Mouse (Mus musculus): ENCODE results near the gene Bmf. TPM values are rescaled to one million over a fixed set of nuclear protein-coding genes. Genes with fewer than 3 reads are reported as not detected.
A peak's percentile ranks its signal among the peaks of the same experiment; 100 is the strongest.

Gene Bmf
- polyA plus RNA-seq, 1 experiment from 2014 or later = 4.9 TPM

DNA sequence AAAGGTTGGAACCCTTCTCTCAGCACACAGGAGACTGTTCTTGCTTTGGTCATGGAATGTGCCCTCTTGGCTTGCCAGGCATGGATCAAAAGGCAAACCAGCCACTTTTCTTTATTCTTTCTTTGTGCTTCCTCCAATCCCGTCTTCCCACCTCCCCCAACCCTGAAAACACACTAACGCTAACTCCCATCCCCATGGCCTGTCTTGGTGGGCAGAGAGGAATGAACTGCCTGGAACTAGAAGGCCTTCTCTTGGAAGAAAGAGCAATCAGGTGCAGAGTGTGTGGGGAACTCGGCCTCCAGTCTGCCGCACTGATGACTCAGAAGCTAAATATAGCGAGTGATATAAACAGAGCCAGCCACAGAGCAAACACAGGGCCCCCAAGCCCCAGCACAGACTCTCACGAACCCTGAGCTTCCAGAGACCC is 8.8 kb downstream of the Bmf start:
- Histone ChIP-seq H3K9me3 (ENCODE audit: control insufficient read depth, low read length) (no peaks in the 10 kb centered on the region), H3K4me1 (replicated peaks; ENCODE audit: control insufficient read depth, insufficient read depth, low read length) (peaks cover 13% of the 10 kb centered on the region; the same call in 1 of the 2 replicates), H3K27me3 (ENCODE audit: control insufficient read depth, insufficient read depth, low read length) (no peaks in the 10 kb centered on the region), H3K4me3 (ENCODE audit: low read depth, low read length) (no peak overlapping the region), H3K27ac (ENCODE audit: low read depth, low read length) (no peak overlapping the region), H3K4me2 (replicated peaks; ENCODE audit: low read depth, low read length) (no peak overlapping the region), H3K9ac (ENCODE audit: low read depth, low read length) (no peak overlapping the region), H3K36me3 (ENCODE audit: control insufficient read depth, insufficient read depth, low read length) (no peaks in the 10 kb centered on the region)
- DNase-seq (ENCODE audit: low spot score) (peak; percentile 17), ATAC-seq (ENCODE audit: low FRiP score) (no peak)
- WGBS = 55% methylated on average over 6 of the region's 6 CpGs

DNA sequence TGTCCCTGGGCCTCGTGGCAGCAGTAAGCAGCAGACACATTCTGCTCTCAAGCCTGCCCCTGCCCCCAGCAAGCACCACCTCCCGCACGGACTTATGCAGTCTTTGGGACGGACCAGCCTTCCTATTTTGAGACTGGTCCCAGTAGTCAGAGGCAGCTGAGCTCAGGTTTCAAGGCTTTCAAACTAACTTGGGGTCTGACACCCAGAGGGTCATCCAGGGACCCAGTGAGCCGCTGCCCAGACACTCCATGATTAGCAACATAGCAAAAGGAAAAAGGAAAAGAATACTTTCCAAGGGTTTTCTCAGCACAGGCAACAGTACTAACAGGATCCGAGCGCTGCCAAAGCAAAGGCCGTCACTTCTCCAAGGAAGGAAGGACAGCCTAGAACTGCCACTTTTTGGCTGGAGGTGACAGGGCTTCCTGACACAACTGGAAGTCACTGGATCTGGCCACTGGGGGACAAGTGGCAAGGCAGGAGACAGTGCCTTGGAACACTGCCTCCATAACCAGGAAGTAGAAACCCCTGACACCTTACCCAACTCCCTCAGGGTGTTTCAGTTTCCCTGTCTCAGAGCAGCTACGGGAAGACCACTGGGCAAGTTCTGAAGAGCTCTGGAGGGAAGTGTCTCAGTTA is 9.5 kb downstream of the Bmf start:
- WGBS = 47% methylated on average over 9 of the region's 9 CpGs
- Histone ChIP-seq H3K4me1 (replicated peaks; ENCODE audit: control insufficient read depth, insufficient read depth, low read length) (peaks cover 11% of the 10 kb centered on the region; the same call in 1 of the 2 replicates), H3K4me2 (replicated peaks; ENCODE audit: low read depth, low read length) (no peak overlapping the region), H3K4me3 (ENCODE audit: low read depth, low read length) (no peak overlapping the region), H3K36me3 (ENCODE audit: control insufficient read depth, insufficient read depth, low read length) (no peaks in the 10 kb centered on the region), H3K9ac (ENCODE audit: low read depth, low read length) (no peak overlapping the region), H3K27ac (ENCODE audit: low read depth, low read length) (no peak overlapping the region), H3K9me3 (ENCODE audit: control insufficient read depth, low read length) (no peaks in the 10 kb centered on the region), H3K27me3 (ENCODE audit: control insufficient read depth, insufficient read depth, low read length) (no peaks in the 10 kb centered on the region)
- DNase-seq (ENCODE audit: low spot score) (peak; percentile 17), ATAC-seq (ENCODE audit: low FRiP score) (no peak)

DNA sequence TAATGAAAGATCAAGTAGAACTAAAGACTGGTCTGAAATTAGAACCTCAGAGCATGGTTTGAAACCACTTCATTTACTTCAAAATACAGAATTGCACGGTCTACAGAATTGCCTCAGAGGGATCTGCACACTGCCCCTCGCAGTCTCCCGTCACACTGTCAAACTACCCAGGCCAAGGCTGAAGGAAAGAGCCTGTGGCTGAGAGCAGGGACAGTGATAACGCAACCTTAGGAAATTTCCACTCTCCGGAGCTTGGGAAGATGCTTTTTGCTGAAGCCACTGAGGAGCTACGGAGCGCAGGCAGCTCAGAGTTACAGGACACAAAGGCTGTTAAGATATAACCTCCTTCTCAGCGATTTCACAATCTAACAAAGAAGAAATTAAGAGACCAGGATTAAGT is 10.4 kb downstream of the Bmf start:
- no peaks in the 10 kb centered on the region for H3K36me3 ChIP-seq (ENCODE audit: control insufficient read depth, insufficient read depth, low read length)
- H3K4me1 ChIP-seq (replicated peaks; ENCODE audit: control insufficient read depth, insufficient read depth, low read length) = peaks cover 5% of the 10 kb centered on the region; the same call in 1 of the 2 replicates
- no peaks in the 10 kb centered on the region for H3K9me3 ChIP-seq (ENCODE audit: control insufficient read depth, low read length)
- no peak for DNase-seq (ENCODE audit: low spot score)
- WGBS = 89% methylated on average over 8 of the region's 8 CpGs
- H3K9ac ChIP-seq (ENCODE audit: low read depth, low read length) = no peak overlapping the region
- no peak for ATAC-seq (ENCODE audit: low FRiP score)
- no peaks in the 10 kb centered on the region for H3K27me3 ChIP-seq (ENCODE audit: control insufficient read depth, insufficient read depth, low read length)
- H3K27ac ChIP-seq (ENCODE audit: low read depth, low read length) = no peak overlapping the region
- H3K4me2 ChIP-seq (replicated peaks; ENCODE audit: low read depth, low read length) = no peak overlapping the region
- H3K4me3 ChIP-seq (ENCODE audit: low read depth, low read length) = no peak overlapping the region

DNA sequence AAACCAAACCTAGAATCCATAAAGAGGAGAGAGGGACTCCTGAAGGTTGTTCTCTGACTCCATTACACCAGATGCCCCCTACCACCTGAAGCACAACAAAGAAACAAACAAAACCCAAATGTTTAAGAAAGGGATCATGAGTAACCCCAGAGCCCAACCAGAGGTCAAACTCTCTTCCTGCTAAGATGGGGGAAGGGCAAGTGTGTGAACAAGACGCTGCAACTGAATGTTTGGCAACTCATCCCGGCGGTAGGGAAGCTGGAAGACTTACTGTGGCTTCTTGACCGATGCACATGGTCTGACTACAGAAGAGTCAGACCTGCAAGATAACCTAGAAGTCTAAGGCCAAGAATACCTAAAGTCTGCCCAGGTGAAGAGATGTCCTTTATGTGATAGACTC is 12.3 kb downstream of the Bmf start:
- ATAC-seq (ENCODE audit: low FRiP score) = no peak
- Histone ChIP-seq H3K9me3 (ENCODE audit: control insufficient read depth, low read length) (no peaks in the 10 kb centered on the region), H3K4me1 (replicated peaks; ENCODE audit: control insufficient read depth, insufficient read depth, low read length) (peaks cover 12% of the 10 kb centered on the region), H3K4me3 (ENCODE audit: low read depth, low read length) (no peak overlapping the region), H3K9ac (ENCODE audit: low read depth, low read length) (no peak overlapping the region), H3K27me3 (ENCODE audit: control insufficient read depth, insufficient read depth, low read length) (no peaks in the 10 kb centered on the region), H3K36me3 (ENCODE audit: control insufficient read depth, insufficient read depth, low read length) (no peaks in the 10 kb centered on the region), H3K4me2 (replicated peaks; ENCODE audit: low read depth, low read length) (no peak overlapping the region), H3K27ac (ENCODE audit: low read depth, low read length) (no peak overlapping the region)
- no peak for DNase-seq (ENCODE audit: low spot score)
- 40% methylated on average over 4 of the region's 4 CpGs for WGBS

DNA sequence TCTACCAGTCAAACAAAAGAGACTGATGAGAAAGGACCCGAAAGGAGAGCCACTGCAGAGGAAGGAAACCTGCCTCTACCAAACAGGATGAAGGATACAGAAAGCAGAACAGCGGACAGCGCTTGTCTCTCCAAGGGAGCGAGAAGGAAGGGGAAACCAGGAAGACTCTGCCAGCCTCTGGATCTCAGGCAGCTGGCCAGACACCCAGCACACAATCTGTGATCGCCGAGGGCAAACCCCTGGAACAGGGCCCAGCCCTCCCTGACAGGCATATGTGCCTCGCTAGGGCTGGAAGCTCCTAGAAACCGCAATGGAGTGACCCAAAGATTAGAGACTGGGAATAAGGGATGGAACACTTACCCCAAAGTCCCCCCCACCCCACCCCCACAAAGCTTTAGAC is 12.9 kb downstream of the Bmf start:
- no peak for DNase-seq (ENCODE audit: low spot score)
- H3K4me1 ChIP-seq (replicated peaks; ENCODE audit: control insufficient read depth, insufficient read depth, low read length) = peaks cover 19% of the 10 kb centered on the region
- 79% methylated on average over 8 of the region's 8 CpGs for WGBS

DNA sequence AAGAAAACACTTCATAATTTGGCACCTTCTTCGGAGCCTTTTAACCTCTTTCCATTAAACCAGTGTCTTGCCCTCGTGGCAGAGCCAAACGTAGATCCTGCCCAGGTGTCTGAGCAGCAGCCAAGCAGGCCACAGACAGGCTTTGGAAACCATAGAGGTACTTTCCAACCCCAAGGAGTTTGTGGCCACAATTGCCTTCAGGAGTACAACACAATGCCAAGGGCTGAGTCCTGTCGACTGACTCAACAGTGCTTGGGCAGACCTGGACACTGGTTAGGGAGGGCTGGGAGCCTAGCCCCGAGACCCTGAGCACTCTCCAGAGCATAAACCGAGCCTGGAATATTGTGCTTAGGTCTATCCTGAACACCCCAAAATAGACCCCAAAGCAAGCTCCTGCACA is 13.4 kb downstream of the Bmf start:
- Histone ChIP-seq H3K27me3 (ENCODE audit: control insufficient read depth, insufficient read depth, low read length) (no peaks in the 10 kb centered on the region), H3K9ac (ENCODE audit: low read depth, low read length) (no peak overlapping the region), H3K9me3 (ENCODE audit: control insufficient read depth, low read length) (no peaks in the 10 kb centered on the region), H3K4me1 (replicated peaks; ENCODE audit: control insufficient read depth, insufficient read depth, low read length) (peaks cover 22% of the 10 kb centered on the region), H3K27ac (ENCODE audit: low read depth, low read length) (no peak overlapping the region), H3K4me3 (ENCODE audit: low read depth, low read length) (no peak overlapping the region), H3K36me3 (ENCODE audit: control insufficient read depth, insufficient read depth, low read length) (no peaks in the 10 kb centered on the region), H3K4me2 (replicated peaks; ENCODE audit: low read depth, low read length) (no peak overlapping the region)
- DNase-seq (ENCODE audit: low spot score) (no peak), ATAC-seq (ENCODE audit: low FRiP score) (no peak)
- WGBS = 86% methylated on average over 6 of the region's 6 CpGs

More for the DNA sequence above, 12.9 kb downstream of the Bmf start:
- H3K36me3 ChIP-seq (ENCODE audit: control insufficient read depth, insufficient read depth, low read length) = no peaks in the 10 kb centered on the region
- no peaks in the 10 kb centered on the region for H3K27me3 ChIP-seq (ENCODE audit: control insufficient read depth, insufficient read depth, low read length)
- no peak overlapping the region for H3K4me3 ChIP-seq (ENCODE audit: low read depth, low read length)
- H3K9me3 ChIP-seq (ENCODE audit: control insufficient read depth, low read length) = no peaks in the 10 kb centered on the region
- no peak overlapping the region for H3K4me2 ChIP-seq (replicated peaks; ENCODE audit: low read depth, low read length)
- H3K9ac ChIP-seq (ENCODE audit: low read depth, low read length) = no peak overlapping the region
- H3K27ac ChIP-seq (ENCODE audit: low read depth, low read length) = no peak overlapping the region
- ATAC-seq (ENCODE audit: low FRiP score) = no peak

DNA sequence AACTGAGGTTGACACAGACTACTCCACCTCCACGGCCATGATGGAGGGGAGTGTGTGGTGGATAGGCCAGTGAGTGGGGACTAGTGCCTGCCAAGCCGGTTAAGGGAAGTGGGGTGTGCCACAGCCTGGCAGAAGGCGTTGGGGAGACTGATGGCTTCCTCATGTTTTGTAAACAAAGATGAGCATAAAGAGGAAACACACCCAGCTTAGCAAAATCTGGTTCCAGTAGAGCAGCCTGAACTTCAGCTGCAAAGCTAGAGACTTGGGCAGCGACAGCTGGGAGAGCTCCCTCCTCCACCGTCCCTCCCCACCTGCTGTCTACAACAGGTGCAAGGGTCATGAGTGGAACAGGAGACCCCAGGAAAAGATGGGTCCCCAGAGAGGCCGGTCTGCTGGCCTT is 15.5 kb downstream of the Bmf start:
- Histone ChIP-seq H3K27ac (ENCODE audit: low read depth, low read length) (peak overlapping the region; percentile 43), H3K36me3 (ENCODE audit: control insufficient read depth, insufficient read depth, low read length) (no peaks in the 10 kb centered on the region), H3K4me1 (replicated peaks; ENCODE audit: control insufficient read depth, insufficient read depth, low read length) (peaks cover 43% of the 10 kb centered on the region), H3K9ac (ENCODE audit: low read depth, low read length) (no peak overlapping the region), H3K27me3 (ENCODE audit: control insufficient read depth, insufficient read depth, low read length) (no peaks in the 10 kb centered on the region), H3K4me2 (replicated peaks; ENCODE audit: low read depth, low read length) (no peak overlapping the region), H3K4me3 (ENCODE audit: low read depth, low read length) (no peak overlapping the region), H3K9me3 (ENCODE audit: control insufficient read depth, low read length) (no peaks in the 10 kb centered on the region)
- ATAC-seq (ENCODE audit: low FRiP score) (no peak), DNase-seq (ENCODE audit: low spot score) (no peak)
- WGBS = 62% methylated on average over 6 of the region's 6 CpGs

DNA sequence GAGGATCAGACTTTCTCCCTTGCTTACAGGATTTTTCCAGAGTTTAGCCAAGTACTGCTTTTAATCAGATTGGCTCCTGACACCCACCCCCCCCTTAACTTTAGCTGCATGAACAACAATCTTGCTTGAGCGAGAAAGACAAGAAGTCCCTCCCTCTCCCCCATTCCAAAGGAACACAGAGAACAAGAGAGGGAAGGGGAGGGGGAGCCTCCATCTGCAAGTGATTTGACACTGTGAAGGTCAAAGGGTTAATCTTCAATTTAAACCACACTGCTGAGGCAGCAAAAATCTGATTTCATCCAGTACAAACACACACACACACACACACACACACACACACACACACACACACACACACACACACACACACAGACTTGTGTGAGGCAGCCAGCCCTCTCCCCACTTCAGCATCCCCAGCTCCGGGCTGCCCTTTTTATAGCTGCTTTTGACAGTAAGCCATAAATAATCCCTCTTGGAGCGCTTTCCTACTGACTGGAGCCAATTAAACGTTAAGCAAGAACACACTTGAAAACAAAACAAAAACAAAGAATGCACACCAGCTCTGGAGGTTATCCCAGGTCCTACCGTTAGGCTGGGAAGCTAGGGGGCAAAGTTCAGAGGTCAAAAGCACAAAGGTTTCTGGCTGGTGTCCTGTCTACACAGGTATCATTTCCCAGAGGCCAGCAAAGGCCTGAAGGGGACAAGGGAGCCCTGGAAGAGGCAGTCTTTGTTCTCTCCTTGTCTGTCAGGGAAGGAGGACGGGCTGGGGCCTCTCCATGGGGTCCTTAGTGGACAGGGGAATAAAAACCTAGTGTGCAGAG is 16.4 kb downstream of the Bmf start:
- Histone ChIP-seq H3K4me3 (ENCODE audit: low read depth, low read length) (no peak overlapping the region), H3K9me3 (ENCODE audit: control insufficient read depth, low read length) (no peaks in the 10 kb centered on the region), H3K4me2 (replicated peaks; ENCODE audit: low read depth, low read length) (no peak overlapping the region), H3K27me3 (ENCODE audit: control insufficient read depth, insufficient read depth, low read length) (no peaks in the 10 kb centered on the region), H3K27ac (ENCODE audit: low read depth, low read length) (peak overlapping the region; percentile 77), H3K9ac (ENCODE audit: low read depth, low read length) (no peak overlapping the region), H3K4me1 (replicated peaks; ENCODE audit: control insufficient read depth, insufficient read depth, low read length) (peaks cover 43% of the 10 kb centered on the region), H3K36me3 (ENCODE audit: control insufficient read depth, insufficient read depth, low read length) (no peaks in the 10 kb centered on the region)
- WGBS = 4% methylated on average over 6 of the region's 6 CpGs
- DNase-seq (ENCODE audit: low spot score) (peak; percentile 80), ATAC-seq (ENCODE audit: low FRiP score) (peak; percentile 48)

DNA sequence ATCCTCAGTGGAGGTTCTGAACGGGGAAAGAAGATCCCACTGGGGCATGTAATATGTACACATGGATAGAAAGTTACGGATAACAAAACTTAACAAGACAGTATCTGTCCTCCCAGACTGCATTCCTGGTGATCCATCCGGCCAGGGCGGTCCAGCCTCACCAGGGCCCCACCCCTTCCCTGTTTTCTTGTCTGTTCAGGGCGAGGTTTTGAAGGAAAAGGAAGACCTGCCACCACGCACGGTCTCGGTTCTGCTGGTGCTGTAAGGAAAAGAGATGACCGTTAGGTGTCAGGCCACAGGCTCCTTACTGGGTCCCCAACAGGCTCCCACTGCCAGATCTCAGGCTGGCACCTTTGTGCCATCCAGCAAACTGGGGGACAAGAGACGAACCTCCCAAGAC is 17.1 kb downstream of the Bmf start:
- 0 out of 2 replicates have a peak, but pooled peaks have one; percentile 1 for ATAC-seq (ENCODE audit: low FRiP score)
- peaks cover 43% of the 10 kb centered on the region for H3K4me1 ChIP-seq (replicated peaks; ENCODE audit: control insufficient read depth, insufficient read depth, low read length)
- 23% methylated on average over 10 of the region's 10 CpGs for WGBS

More for the DNA sequence above, 17.1 kb downstream of the Bmf start:
- no peak for DNase-seq (ENCODE audit: low spot score)
- no peaks in the 10 kb centered on the region for H3K9me3 ChIP-seq (ENCODE audit: control insufficient read depth, low read length)
- no peaks in the 10 kb centered on the region for H3K27me3 ChIP-seq (ENCODE audit: control insufficient read depth, insufficient read depth, low read length)
- no peak overlapping the region for H3K4me2 ChIP-seq (replicated peaks; ENCODE audit: low read depth, low read length)
- no peak overlapping the region for H3K9ac ChIP-seq (ENCODE audit: low read depth, low read length)
- no peaks in the 10 kb centered on the region for H3K36me3 ChIP-seq (ENCODE audit: control insufficient read depth, insufficient read depth, low read length)
- peak overlapping the region; percentile 77 for H3K27ac ChIP-seq (ENCODE audit: low read depth, low read length)
- H3K4me3 ChIP-seq (ENCODE audit: low read depth, low read length) = no peak overlapping the region
